Mouse (Mus musculus) bone marrow macrophage, adult 2 months (primary cell): ENCODE data around the gene Prr15.

ENCODE experiments used
- CTCF ChIP-seq: IDR thresholded peaks from 2 replicates; pipeline ENCODE4 v1.5.1; 2012; ENCODE audit warnings: low read depth, mild to moderate bottlenecking, low read length, moderate library complexity
- POLR2A ChIP-seq: IDR thresholded peaks from 2 replicates; pipeline ENCODE4 v1.6.1; 2012; ENCODE audit warnings: mild to moderate bottlenecking, low read depth, low read length, borderline replicate concordance

GRCm38 (mm10) chr6:54342223-54342622 is 16.6 kb downstream of the Prr15 start:
- no peak for TF ChIP-seq CTCF
- TF ChIP-seq POLR2A, result no peak
